Mouse (Mus musculus): ENCODE results near the gene Dnhd1.
"Not testable (repeated sequence)": the region's sequence is repeated elsewhere in the genome, so short reads cannot be mapped to it uniquely, and the experiment has no call there.

The Dnhd1 gene

DNA sequence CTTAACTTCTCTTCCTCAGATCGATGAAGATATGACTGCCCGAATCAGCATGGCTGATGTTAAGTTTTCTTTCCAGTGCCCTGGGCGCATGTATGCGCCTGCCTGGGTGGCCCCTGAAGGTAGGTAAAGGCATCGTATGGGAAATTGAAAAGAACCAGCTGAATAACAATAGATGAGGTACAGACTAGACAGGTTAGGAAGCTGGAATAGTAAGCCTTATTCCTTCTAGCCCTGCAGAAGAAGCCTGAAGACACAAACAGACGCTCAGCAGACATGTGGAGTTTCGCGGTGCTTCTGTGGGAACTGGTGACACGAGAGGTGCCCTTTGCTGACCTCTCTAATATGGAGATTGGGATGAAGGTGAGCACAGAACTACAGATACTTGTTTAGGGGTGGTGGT is 91.4 kb downstream of the Dnhd1 start:
- DNase-seq = no peak

DNA sequence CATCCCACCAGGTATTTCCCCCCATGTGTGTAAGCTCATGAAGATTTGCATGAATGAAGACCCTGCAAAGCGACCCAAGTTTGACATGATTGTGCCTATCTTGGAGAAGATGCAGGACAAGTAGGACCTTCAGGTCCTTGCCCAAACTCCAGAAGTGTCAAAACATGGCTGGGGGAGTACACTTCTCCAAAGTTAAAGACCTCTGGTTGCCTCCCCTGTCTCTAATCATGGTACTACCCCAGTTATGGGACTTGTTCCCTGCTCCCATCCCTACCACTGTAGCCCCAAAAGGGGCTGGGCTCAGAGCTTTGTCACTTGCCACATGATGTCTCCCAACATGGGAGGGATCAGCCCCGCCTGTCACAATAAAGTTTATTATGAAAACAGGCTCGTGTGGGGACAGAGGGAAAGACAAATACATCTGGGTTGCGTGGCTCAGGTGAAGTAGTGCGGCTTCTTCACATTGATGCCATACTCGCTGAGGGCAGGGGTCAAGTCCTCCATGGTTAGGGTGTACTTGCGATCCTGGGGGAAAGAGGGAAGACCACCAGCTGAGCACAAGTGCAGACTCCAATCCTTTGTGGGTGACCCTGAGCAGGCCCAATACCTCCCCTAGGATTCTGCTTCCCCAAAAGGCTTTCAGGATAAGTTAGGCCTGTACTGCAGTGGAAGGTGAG is 92.0 kb downstream of the Dnhd1 start:
- DNase-seq = not testable (repeated sequence)

DNA sequence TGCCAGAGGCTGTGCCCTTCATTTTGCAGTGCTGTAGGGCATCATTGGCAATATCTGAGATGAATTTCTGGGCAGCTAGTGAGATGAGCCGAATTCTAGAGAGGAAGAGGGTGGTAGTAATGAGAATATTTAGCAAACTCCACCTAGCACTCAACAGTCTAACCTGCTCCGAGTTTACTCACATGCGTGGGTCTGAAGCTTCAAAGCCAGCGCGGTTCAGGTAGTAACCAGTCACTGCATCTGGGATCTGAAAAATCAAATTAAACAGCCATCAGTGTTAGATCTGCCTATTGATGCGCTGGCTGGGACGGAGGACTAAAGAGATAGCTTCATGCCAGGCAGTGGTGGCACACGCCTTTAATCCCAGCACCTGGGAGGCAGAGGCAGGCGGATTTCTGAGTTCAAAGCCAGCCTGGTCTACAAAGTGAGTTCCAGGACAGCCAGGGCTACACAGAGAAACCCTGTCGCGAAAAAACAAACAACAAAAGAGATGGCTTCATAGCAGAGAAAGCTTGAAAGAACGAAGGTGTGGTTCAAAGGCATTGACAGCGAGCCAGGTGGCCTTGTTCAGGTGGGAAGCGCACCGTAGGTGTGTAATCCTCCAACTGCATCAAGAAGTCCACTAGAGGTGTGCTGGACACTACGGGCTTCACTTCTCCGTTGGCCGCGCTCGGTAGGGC is 92.8 kb downstream of the Dnhd1 start:
- DNase-seq = not testable (repeated sequence)

DNA sequence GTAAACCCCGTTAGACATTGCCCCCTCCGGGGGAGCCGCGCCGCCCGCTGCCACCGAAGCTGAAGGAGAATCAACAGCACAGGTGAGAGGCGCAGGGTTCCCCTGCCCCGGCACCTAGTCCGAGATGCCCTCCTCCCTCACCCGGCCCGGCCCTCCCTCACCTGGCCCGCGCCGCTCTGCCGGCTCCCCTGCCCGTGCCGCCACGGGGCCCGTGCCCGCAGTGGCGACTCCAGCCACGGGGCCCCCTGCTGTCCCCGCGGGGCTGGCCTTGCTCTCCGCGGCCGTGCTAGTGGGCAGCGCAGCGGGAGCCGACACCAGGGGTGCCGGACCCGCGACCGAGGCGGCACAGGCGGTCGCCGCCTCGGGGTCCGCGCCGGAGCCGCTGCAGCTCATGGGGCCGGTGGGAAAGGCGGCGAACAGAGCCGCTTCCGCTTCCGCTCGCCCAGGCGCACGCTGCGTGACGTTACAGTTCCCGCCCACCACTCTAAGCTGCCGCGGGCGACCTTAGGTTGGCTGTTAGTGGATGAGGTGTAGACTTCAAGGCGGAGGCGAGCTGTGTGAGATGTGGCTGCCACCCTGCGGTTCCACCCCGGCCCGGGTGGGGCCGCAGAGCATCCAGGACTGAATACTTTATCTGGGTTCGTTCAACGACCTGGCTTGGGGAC is 93.4 kb downstream of the Dnhd1 start, which contains the start of gene Taf10:
Taf10 (minus strand) TSS at position 436 of the 665 bp plus-strand sequence.
- DNase-seq = peak; percentile 94

DNA sequence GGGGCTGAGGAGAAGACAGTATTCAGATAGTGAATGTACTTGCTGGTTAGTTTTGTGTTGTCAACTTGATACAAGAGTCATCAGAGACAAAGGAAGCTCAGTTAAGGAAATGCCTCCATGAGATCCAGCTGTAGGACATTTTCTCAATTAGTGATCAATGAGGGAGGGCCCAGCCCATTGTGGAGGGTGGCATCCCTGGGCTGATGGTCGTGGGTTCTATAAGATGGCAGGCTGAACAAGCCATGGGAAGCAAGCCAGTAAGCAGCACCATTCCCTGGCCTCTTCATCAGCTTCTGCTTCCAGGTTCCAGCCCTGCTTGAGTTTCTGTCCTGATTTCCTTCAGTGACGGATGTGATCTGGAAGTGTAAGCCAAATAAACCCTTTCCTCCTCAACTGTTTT is 97.1 kb downstream of the Dnhd1 start:
- no peak for DNase-seq

DNA sequence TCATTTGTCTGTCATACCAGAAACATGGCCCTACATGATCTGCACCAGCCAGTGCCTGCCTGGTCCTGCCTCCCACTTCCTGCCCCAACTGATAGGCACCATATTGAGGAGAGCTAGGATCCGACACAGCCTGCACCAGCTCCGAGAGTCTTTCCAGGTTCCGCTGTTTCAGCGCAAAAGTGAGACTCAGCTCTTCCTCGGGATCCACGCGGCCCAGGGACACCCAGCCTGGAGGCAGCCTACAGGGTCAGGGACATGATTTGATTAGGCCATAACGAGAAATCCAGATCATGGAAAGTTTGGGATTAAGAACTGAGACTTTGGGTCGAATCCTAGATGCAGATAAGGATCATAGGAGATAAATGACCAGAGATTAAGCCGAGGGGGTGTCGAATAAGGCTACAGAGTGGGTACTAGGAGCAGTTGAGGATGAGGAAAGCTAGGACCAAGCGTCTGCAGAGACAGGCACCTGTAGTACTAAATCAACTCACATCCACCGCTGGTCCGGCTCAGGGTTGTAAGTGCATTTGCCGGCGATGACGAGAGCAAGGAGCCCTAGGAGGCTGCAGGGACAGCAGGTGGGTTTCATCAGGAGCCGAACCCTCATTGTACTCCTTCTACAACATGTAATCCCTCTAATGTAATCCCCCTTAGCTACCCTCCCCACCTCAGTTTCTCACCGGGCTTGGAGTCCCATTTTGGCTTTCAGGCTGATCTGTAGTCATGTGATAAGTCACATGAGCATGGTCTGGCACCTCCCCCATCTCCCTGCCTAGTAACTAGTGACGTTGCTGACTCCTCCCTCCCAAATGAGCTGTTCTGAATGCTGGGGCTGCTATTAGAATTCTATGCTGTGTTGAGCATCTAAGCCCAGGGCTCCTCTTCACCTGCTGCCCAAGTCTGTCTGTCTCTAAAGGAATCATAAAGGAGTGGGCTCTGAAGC is 101.1 kb downstream of the Dnhd1 start, which contains the start of gene Tpp1:
Tpp1 (minus strand) TSS at position 745 of the 943 bp plus-strand sequence.
- DNase-seq = peak; percentile 88

DNA sequence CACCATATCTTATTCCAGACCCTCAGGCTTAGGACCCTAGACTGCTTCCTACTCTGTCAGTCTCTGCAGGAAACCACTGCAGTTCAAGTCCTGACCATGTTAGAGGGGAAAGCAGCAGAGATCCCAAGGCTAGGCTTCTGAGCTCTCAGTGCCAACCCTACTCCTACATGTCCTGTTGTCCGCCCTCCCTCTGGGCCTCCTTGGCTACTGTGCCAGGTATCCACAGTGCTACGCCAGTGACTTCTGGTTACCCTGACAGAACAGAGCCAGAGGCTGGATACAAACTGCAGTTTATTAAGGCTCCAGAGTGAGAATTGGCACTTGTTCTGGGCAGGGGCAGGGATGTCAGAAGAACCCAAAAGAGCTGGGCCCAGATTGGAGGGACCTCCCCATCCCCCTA is 102.1 kb downstream of the Dnhd1 start:
- DNase-seq = no peak

DNA sequence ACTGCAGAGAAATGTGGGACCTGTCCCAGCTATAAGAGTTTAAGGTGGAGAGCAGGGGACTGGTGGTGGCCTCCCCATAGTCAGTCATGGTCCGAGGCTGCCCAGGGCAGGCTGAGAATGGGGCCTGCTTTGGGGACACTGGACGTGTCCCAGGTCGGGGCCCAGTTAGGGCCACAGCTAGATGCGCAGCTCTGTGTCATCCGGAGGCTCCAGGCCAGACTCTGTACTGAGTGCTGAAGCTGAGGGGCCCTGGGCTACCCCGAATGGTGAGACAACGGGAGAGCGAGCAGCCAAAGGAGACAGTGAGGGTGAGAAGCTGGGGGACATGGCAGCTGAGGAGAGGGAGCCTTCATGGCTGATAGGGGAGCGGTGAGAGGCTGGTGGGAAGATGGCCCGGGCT is 102.7 kb downstream of the Dnhd1 start:
- no peak for DNase-seq

DNA sequence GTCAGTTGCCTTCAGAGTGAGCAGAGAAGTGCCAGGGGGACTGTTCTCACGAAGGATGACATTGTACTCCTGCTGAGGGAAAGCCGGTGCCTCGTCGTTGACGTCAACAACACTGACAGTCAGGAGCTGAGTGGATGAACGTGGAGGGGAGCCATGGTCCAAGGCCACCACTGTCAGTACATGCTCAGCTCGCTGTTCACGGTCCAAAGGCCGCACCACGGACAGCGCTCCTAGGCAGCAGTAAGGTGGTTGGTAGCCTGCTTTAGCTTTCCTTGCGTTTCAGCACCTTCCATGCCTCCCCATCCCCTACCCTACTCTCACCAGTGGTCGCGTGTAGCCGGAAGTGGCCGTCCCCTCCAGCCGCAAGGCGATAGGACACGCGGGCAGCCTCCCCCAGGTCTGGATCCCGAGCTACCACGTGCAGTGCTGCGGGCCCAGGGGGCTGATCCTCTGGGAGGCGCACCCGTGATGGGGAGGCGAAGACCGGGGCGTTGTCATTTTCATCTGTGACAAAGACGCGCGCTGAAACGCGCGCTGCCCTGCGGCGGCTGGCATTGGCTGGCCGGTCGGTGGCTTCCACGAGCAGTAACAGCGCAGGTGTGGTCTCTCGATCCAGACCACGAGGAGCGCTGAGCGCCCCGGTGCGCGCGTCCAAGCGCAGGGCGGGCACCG is 111.3 kb downstream of the Dnhd1 start:
- no peak for DNase-seq

DNA sequence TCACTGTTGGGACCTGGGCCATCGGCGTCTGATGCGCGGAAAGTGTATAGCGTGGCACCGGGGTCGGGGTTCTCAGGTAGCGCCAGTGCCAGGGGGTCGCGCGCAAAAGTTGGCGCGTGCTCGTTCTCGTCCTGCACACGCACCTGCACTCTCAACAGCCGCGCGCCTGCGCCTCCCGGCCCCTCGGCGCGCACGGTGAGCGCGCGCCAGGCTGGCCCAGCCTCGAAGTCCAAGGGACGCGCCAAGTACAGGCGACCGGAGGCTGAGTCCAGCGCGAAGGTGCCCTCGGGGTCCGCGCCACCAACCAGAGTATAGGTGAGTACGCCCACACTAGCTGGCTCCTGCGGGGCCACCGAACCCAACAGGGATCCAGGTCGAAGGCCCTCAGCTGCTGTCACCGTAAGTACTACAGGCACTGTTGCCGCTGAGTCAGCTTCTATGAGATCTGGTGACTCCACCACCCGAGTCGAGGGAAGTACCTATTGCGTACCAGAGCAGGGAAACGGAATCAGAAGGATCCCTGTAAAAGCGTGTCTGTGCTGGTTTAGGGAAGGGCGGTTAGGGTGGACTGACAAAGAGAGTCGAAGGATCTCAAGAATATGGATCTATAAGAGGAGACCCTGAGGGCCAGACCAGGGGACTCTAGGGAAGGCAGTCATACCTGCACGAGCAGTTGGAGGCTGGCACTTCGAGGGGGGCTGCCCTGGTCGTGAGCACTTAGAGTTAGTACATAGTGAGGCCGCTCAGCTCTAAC is 112.1 kb downstream of the Dnhd1 start:
- no peak for DNase-seq

DNA sequence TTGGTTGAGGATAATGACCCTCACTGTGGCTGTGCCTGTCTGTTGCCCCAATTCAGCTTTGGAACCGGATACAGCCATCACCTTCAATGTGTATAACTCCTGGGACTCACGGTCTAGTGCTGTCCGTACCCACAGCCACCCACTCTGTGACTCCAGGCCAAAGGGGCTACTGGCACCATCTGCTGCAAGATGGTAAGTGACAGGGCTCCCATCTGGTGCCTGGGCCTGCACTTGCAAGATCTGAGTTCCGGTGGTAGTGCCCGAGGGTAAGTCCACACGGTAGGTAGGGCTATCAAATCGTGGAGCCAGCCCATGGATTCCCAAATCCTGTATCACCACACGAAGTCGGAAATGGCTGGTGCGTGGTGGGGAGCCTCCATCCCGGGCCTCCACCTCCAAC is 113.7 kb downstream of the Dnhd1 start:
- no peak for DNase-seq

DNA sequence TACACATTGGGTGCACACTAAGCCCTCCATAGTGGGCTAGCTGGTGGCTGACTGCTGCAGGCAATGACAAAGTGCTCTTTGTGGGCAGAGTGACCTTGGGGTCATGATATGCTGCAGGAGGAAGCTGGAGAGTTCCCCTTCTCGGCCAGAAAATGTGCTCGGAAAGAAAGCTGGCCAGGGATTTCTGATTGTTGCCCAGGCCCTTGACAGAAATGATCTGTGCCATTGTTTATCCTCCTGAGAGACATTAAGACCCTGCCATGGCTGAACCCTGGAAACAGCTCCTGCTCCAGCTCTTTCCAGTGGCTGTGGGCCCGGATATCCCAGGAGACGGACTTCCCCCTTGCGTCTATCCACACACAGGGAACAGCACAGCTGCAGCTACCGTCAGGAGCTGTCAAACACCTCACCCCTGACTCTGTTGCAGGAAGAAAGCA is 117.1 kb downstream of the Dnhd1 start:
- no peak for DNase-seq

DNA sequence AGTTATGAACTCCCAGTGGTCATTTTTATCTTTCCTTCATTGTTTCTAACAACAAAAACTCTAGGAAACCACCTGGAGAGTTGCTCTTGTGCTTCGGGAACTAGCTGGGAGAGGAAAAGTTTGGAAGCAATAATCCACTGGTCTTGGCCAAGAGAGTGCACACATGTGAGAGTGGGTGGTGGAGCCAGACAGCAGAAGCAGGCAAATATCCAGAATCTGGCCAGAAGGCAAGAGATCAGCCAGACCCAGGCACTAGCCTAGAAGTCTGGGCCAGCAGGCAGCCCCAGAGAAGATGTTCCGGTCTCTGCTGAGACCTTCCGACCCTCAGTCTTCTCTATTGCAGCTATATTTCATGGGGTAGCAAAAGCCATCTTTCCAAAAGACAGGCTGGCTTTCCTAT is 119.3 kb downstream of the Dnhd1 start:
- DNase-seq = no peak
